Comparison of ENCODE assay signal across 9 mouse cellular contexts in the genomic region with DNA sequence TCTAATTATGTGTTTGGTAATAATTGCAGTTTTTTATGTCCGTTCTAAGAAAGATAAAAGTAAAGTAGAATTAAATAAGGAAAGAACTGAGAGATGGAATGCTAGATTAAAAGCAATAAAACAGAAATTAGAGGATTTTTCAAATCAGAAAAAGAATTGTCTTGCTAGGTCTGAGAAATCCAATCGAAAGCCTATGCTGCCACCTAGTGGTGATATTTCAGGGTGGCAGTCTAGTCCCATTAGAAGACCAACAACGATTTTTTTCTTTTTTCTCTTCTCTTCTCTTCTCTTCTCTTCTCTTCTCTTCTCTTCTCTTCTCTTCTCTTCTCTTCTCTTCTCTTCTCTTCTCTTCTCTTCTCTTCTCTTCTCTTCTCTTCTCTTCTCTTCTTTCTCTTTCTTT. TPM values are rescaled to one million over a fixed set of nuclear protein-coding genes. Genes with fewer than 3 reads are reported as not detected.
DNase-seq lines count a peak whose midpoint lies in the region; ATAC-seq lines count a peak whose summit lies in the region.
"Had no signal": no experiment of that assay in that cellular context is flagged by ENCODE, and none has a peak within 500 bp of the region (broad histone marks: within the 10 kb centered on the region; RNA-seq: fewer than 3 reads in every experiment).

No protein-coding gene starts in this region.

- DNase-seq in 3T3-L1 (ENCODE audit: low read depth, low spot score): peak; percentile 85
- DNase-seq in adrenal gland, adult 2 months: peak; percentile 56
- peak; percentile 54 to 85 for DNase-seq in cerebellum, postnatal 4 days (ENCODE audit: low spot score in 2 of 2)
- peak; percentile 84 for DNase-seq in gastrocnemius, adult 18-20 months (ENCODE audit: low spot score)
- peak; percentile 73 for DNase-seq in kidney, adult 18-20 months
- DNase-seq in left cerebral cortex, postnatal 25 days (ENCODE audit: low spot score in 2 of 2): peak; percentile 84 to 87
- DNase-seq in spleen, postnatal 4 days (ENCODE audit: low spot score in 2 of 2): peak; percentile 73 to 88

- 0 out of 2 replicates have a peak, but pooled peaks have one; percentile 61 for ATAC-seq in monocyte, adult 5-6 weeks (replicated peaks; ENCODE audit: insufficient number of reproducible peaks, low FRiP score, low TSS enrichment, poor library complexity, severe bottlenecking)

- intact Hi-C loops in left cerebral cortex, postnatal 25 days (cut with DNase I): loop anchor here (5.0 to 10.0 kb wide), 4 partner anchors 47 to 364 kb away; a partner anchor contains a TSS

RNA-seq across cellular contexts. Expression of a gene that starts 13.2 kb away (rescaled TPM):
- total RNA-seq in adrenal gland, adult 2 months (2021): under 1 TPM in 1 of 2 experiments, not detected in 1; 0.28 TPM
- 0.07 TPM in 1 of 2 replicates, not detected in the other for polyA plus RNA-seq in adrenal gland, adult 2 months (2012; rRNA removed)
- total RNA-seq in gastrocnemius, adult 18-20 months (2021): under 1 TPM; 0.12 to 0.34 TPM
- total RNA-seq in left cerebral cortex, postnatal 25 days (2021): under 1 TPM; 0.14 to 0.25 TPM
- total RNA-seq in monocyte, adult 5-6 weeks (2017): not detected in 3 replicates
- total RNA-seq: hematopoietic stem cell, adult 5-6 weeks had no signal

RNA-seq across cellular contexts. Expression of a gene that starts 56.3 kb away (rescaled TPM):
- total RNA-seq in adrenal gland, adult 2 months (2021): not detected
- polyA plus RNA-seq in adrenal gland, adult 2 months (2012; rRNA removed): 0.22 and 0.95 TPM in 2 replicates
- total RNA-seq in gastrocnemius, adult 18-20 months (2021): 1 to 10 TPM; 1.8 to 1.9 TPM
- total RNA-seq in left cerebral cortex, postnatal 25 days (2021): under 1 TPM; 0.25 to 0.41 TPM
- total RNA-seq in monocyte, adult 5-6 weeks (2017): 0.78 TPM in 1 of 3 replicates, not detected in the others
- total RNA-seq: hematopoietic stem cell, adult 5-6 weeks had no signal

Comparison
In these comparisons a context has a peak if more than half of its experiments do, and no peak if none do; other contexts are left out.
1. Peak in every context shown above with its lines: DNase-seq and ATAC-seq.